Mouse (Mus musculus) layer of hippocampus, adult 6 months (tissue): ENCODE results near the gene Gstm2. TPM values are rescaled to one million over a fixed set of nuclear protein-coding genes. Genes with fewer than 3 reads are reported as not detected.

ENCODE experiments used
- long read RNA-seq, 2 experiments: library from polyadenylated mRNA; unstranded; transcript quantifications; one replicate each; pipeline ENCODE4 v2.0.0; 2019 to 2020
- polyA plus RNA-seq: library from polyadenylated mRNA; unstranded; fragments of <200 nt; fragmentation: Nextera tagmentation; gene quantifications from 2 replicates; pipeline ENCODE4 v1.2.3, GENCODE M21; 2021

The Gstm2 gene
- 4.2 and 7.1 TPM in 2 replicates for polyA plus RNA-seq
- long read RNA-seq, experiment 1, partial matches to known transcripts = 1 of 4 reads
- long read RNA-seq, experiment 1, other reads (novel, unspliced or antisense) = 0 of 4 reads
- long read RNA-seq, experiment 2, partial matches to known transcripts = 0 of 2 reads
- long read RNA-seq, experiment 2, other reads (novel, unspliced or antisense) = 0 of 2 reads

GRCm38 (mm10) chr3:107986041-107986562 is at the start of gene Gstm2:
TSS of gene Gstm2 (minus strand) at chr3:107986453.

GRCm38 (mm10) chr3:108017473-108018189 is 31.4 kb upstream of the Gstm2 start, which contains the start of gene Gstm1:
TSS of gene Gstm1 (minus strand) at chr3:108017973.

GRCm38 (mm10) chr3:107968724-107969395 is 17.4 kb downstream of the Gstm2 start, which contains the start of gene Gstm3:
TSS of gene Gstm3 (minus strand) at chr3:107969283.

GRCm38 (mm10) chr3:107943239-107943990 is 42.8 kb downstream of the Gstm2 start, which contains the start of gene Gstm6:
TSS of gene Gstm6 (minus strand) at chr3:107943749.

Other genes with a start within 250 kb of the Gstm2 start
- gene Csf1, start 226.0 kb downstream of the Gstm2 start, polyA plus RNA-seq = 3.3 and 3.4 TPM in 2 replicates
- gene Eps8l3, start 109.2 kb downstream of the Gstm2 start, polyA plus RNA-seq = not detected in 2 replicates
- 411 and 420 TPM in 2 replicates for gene Gstm5, start 90.6 kb downstream of the Gstm2 start, polyA plus RNA-seq
- 64.0 and 66.5 TPM in 2 replicates for gene Gstm7, start 54.6 kb downstream of the Gstm2 start, polyA plus RNA-seq
- 17.2 and 17.6 TPM in 2 replicates for gene Gstm6, start 42.7 kb downstream of the Gstm2 start, polyA plus RNA-seq
- gene Gstm3, start 17.2 kb downstream of the Gstm2 start, polyA plus RNA-seq = not detected in 2 replicates
- 598 and 660 TPM in 2 replicates for gene Gstm1, start 31.5 kb upstream of the Gstm2 start, polyA plus RNA-seq
- 20.5 and 22.6 TPM in 2 replicates for gene Gstm4, start 58.4 kb upstream of the Gstm2 start, polyA plus RNA-seq
- gene Ampd2, start 100.2 kb upstream of the Gstm2 start, polyA plus RNA-seq = 25.0 and 27.7 TPM in 2 replicates
- gene Gnat2, start 106.3 kb upstream of the Gstm2 start, polyA plus RNA-seq = 0.13 and 0.55 TPM in 2 replicates
- 21.7 and 24.5 TPM in 2 replicates for gene Gnai3, start 159.7 kb upstream of the Gstm2 start, polyA plus RNA-seq
- 4.4 TPM in 2 replicates for gene Gpr61, start 168.4 kb upstream of the Gstm2 start, polyA plus RNA-seq
- 5.2 and 5.3 TPM in 2 replicates for gene Amigo1, start 199.9 kb upstream of the Gstm2 start, polyA plus RNA-seq
- gene Cyb561d1, start 214.8 kb upstream of the Gstm2 start, polyA plus RNA-seq = 4.8 and 5.3 TPM in 2 replicates
- gene Atxn7l2, start 224.5 kb upstream of the Gstm2 start, polyA plus RNA-seq = 3.5 and 4.9 TPM in 2 replicates
- 0.75 and 0.92 TPM in 2 replicates for gene Sypl2, start 240.2 kb upstream of the Gstm2 start, polyA plus RNA-seq